Mouse (Mus musculus) c-Kit-positive CD71-negative TER-119-negative erythroid progenitor cells, embryonic 14.5 days (primary cell): Measurements from ENCODE around the gene Polr2j.
"Not testable (repeated sequence)": the region's sequence is repeated elsewhere in the genome, so short reads cannot be mapped to it uniquely, and the experiment has no call there.

Source experiments
- DNase-seq: peaks from one replicate; pipeline ENCODE4 v3.0.0-alpha.2; 2013; ENCODE audit warnings: low read depth

Gene Polr2j

GRCm38 (mm10) chr5:136108486-136108885 is 7.9 kb upstream of the Polr2j start:
- DNase-seq, result no peak

DNA sequence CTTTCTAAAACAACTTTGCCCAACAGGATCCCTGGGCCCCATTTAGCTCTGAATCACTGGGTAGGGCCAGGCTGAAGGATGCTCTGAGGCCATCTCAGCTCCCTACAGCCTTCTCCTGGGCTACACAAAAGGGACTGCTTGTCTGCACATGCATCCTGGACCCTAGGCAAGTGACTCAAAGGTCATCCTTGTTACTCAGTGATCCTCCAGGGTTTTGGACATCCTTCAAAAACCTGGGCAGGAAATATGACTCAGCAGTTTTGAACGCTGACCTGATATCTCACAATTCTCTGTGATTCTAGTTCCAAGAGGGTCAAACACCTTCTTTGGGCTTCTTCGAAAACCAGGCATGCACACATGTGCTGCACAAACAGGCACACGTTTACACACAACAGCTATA is 7.4 kb upstream of the Polr2j start:
- no peak for DNase-seq

DNA sequence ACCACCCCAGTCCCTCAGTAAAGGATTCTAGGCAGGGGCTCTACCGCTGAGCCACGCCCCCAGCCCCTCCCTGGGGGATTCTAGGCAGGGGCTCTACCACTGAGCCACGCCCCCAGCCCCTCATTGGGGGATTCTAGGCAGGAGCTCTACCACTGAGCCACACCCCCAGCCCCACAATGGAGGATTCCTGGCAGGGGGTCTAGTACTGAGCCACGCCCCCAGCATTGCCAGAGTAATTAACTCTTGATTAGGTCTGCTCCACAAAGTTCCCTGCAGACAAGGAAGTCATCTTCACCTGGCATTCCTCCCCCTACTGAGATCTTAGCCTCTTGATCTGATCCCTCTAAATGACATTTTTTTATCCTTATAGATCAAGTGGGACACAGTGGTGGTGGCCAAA is 2.9 kb upstream of the Polr2j start:
- not testable (repeated sequence) for DNase-seq

- DNase-seq, result no peak
Measured at GRCm38 (mm10) chr5:136116784-136117112, 317 bp downstream of the Polr2j start.

DNA sequence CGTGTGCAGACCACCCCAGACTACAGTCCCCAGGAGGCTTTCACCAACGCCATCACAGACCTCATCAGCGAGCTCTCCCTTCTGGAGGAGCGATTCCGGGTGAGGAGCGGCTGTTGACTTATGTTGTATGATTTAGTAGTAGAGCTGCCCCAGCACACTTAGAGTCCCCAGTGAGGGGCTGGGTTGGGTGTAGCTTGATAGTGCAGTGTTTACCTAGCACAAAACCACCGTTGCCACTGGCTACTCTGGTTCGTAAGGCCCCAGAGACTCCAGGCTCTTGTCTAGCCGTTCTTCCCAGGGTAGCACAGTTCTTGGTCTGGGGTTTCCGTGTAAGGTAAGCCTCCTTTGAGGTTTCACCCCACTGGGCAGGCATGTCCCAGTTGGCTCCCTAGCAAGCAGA is 5.7 kb downstream of the Polr2j start:
- no peak for DNase-seq

DNA sequence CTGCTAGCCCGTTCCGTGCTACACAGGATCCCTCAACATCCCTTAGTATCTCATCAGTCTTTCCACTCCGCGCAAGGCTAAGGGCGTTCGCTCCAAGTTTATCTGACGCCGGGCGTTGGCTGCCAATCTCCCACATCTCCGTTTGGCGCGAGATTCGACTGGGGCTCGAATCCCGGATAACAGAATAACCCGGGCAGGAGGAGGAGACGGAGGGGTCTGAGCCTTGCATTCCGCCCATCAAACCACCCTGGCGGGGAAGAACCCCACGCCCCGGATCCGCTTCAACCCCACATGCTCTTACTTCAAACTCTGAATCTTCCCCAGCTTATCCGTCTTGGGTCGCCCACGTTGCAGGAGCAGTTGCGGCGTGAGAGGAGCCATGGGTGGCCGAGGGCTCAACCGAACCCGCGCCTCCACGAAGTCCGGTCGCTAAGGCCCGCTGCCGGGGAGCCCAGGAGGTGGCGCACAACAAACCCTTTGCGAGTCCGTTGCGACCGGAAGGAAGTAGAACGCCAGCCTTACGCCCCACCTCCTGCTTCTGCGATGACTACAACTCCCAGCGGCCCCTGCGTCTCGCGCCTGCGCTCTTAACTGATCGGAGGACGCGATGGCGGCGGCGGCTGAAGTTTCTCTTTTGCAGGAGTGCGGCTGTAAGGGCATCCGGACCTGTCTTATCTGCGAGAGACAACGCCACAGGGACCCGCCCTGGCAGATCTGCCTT is 19.3 kb downstream of the Polr2j start, which contains the start of the genes Lrwd1 and Alkbh4:
Gene Lrwd1, minus strand, starts transcription at position 504 of the 721 bp plus-strand sequence.
Gene Alkbh4, plus strand, starts transcription at position 576 of the 721 bp plus-strand sequence.
- DNase-seq, result peak; percentile 95

DNA sequence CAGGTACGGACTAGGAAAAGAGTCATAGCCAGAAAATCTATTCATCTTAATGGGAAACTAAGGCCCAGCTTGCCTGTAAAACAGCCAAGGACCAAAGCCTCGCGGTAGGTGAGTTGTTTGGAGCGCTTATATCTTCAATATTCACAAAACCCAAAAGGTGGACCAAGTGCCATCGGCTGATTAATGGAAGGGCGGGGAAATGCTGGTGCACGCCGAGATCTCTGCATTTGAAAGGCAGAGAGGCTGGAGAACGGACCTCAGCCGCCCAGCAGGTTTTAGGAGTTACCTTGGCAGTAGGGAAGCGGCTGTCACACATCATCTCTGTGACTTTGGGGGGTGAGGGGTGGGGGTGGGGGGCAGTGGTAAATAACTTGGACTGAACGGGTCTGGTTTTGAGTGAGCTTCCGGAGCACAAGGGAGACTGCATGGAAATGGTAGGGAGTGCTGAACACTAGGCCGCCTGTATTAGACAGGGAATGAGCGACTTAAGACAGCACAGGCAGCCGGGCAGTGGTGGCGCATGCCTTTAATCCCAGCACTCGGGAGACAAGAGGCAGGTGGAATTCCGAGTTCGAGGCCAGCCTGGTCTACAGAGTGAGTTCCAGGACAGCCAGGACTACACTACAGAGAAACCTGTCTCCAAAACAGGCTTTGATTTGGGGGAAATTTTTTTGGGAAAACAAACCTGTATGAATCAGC is 20.0 kb downstream of the Polr2j start:
- no peak for DNase-seq

- peak; percentile 81 for DNase-seq
Measured at GRCm38 (mm10) chr5:136137658-136138274, 21.3 kb downstream of the Polr2j start.

- DNase-seq, result no peak
Measured at GRCm38 (mm10) chr5:136139393-136139792, 23.0 kb downstream of the Polr2j start.

GRCm38 (mm10) chr5:136140057-136140482 is 23.6 kb downstream of the Polr2j start:
- no peak for DNase-seq

- no peak for DNase-seq
Measured at GRCm38 (mm10) chr5:136142746-136143145, 26.3 kb downstream of the Polr2j start.

GRCm38 (mm10) chr5:136143161-136143755 is 26.8 kb downstream of the Polr2j start:
- no peak for DNase-seq

- DNase-seq, result no peak
Measured at GRCm38 (mm10) chr5:136144606-136145430, 28.4 kb downstream of the Polr2j start.

DNA sequence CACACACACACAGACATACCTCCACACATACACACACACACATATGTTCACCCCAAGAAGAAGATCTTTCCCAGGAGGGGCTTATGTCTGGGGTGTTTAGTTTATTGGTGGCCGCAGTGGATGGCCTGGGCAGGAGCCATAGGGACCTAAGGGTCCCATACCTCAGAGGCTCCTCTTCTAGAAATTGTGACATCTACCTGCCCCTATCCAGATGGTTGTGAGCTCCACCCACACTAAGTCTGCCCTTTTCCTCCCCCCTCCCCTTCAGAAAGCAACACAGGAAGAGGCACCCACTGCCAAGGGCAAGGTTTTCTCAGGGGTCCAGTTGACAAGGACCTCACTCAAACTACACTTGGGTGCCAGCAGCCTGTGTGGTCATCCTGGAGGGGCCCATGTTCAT is 30.5 kb downstream of the Polr2j start:
- no peak for DNase-seq

- DNase-seq, result no peak
Measured at GRCm38 (mm10) chr5:136147704-136148103, 31.3 kb downstream of the Polr2j start.

- not testable (repeated sequence) for DNase-seq
Measured at GRCm38 (mm10) chr5:136149134-136149576, 32.7 kb downstream of the Polr2j start.

GRCm38 (mm10) chr5:136152365-136152764 is 35.9 kb downstream of the Polr2j start:
- DNase-seq, result no peak

GRCm38 (mm10) chr5:136155399-136155798 is 39.0 kb downstream of the Polr2j start:
- no peak for DNase-seq

- DNase-seq, result not testable (repeated sequence)
Measured at GRCm38 (mm10) chr5:136160084-136160483, 43.7 kb downstream of the Polr2j start.

DNA sequence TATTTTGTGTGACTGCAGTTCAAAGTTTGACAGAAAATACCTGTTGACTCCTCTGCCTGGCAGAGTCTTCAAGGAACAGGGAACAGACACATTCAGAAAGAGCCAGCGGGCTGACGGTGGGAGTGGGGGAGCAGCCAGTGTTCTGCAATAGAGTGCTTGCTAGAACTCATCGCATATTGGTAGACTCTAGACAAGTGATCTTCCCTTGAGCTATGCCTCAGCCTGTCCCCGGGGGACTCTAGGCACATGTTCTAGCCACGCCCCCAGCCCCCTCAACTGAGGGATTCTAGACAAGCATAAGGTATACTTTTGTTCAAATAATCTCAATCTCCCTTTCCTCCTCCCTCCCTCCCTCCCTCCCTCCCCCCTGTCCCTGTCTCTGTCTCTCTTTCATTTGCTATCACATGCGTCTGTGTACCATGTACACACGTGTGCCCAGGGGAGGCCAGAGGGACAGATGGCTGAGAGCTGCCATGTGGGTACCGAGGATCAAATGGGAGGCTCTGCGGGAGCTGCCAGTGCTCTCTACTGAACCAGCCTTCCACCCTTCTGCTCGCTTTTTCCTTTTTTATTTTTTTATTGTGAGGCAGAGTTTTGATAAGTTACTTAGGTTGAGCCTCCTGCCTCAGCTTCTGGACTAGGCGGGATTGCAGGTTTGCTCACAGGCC is 47.5 kb downstream of the Polr2j start:
- no peak for DNase-seq

- no peak for DNase-seq
Measured at GRCm38 (mm10) chr5:136165246-136165645, 48.8 kb downstream of the Polr2j start.
